Mouse (Mus musculus) spleen, adult 2 months (tissue): ENCODE measurements around the gene Coro1c.

Source experiments
- CTCF ChIP-seq: fragments of 200-500 bp; IDR thresholded peaks from 2 replicates; pipeline ENCODE4 v1.5.1; 2011; ENCODE audit warnings: mild to moderate bottlenecking, inconsistent platforms; ENCODE audit not compliant: insufficient read depth, insufficient read length, insufficient replicate concordance; ENCODE audit errors: extremely low read depth
- POLR2A ChIP-seq: fragments of 200-500 bp; IDR thresholded peaks from 2 replicates; pipeline ENCODE4 v1.6.1; 2011; ENCODE audit warnings: low read depth, low read length, inconsistent platforms

DNA sequence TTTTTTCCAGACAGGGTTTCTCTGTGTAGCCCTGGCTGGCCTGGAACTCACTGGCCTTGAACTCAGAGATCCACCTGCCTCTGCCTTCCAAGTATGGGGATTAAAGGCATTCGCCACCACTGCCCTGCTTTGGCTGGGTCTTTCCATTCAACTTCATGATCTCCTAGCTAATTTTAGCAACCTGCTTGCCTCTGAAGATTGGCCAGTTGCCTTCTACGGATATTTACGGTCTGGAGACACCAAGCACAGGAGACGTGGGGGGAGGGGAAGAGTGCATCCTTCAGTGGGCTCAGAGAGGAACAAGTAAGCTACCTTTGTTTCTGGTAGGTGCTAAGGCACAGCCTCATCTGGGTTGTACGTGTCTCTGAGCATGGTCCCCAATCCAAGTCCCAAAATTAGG is 46.7 kb upstream of the Coro1c start:
- TF ChIP-seq CTCF (no peak), POLR2A (no peak)
